Mouse (Mus musculus): ENCODE data around the gene Sftpa1.

The Sftpa1 gene

GRCm38 (mm10) chr14:41160076-41160475, 28.5 kb downstream of the Sftpa1 start:
- ATAC-seq (ENCODE audit: insufficient number of reproducible peaks, low FRiP score, low TSS enrichment): no peak

- ATAC-seq (ENCODE audit: insufficient number of reproducible peaks, low FRiP score, low TSS enrichment): no peak
Observed at GRCm38 (mm10) chr14:41160743-41161142, 29.2 kb downstream of the Sftpa1 start.

- ATAC-seq (ENCODE audit: insufficient number of reproducible peaks, low FRiP score, low TSS enrichment): 0 out of 2 replicates have a peak, but pooled peaks have one; percentile 56
Observed at GRCm38 (mm10) chr14:41162663-41163062, 31.1 kb downstream of the Sftpa1 start.

- no peak for ATAC-seq (ENCODE audit: insufficient number of reproducible peaks, low FRiP score, low TSS enrichment)
Observed at GRCm38 (mm10) chr14:41167278-41167677, 35.7 kb downstream of the Sftpa1 start.

GRCm38 (mm10) chr14:41168567-41168966, 37.0 kb downstream of the Sftpa1 start:
- ATAC-seq (ENCODE audit: insufficient number of reproducible peaks, low FRiP score, low TSS enrichment): no peak

- no peak for ATAC-seq (ENCODE audit: insufficient number of reproducible peaks, low FRiP score, low TSS enrichment)
Observed at GRCm38 (mm10) chr14:41170514-41170913, 38.9 kb downstream of the Sftpa1 start.

- no peak for ATAC-seq (ENCODE audit: insufficient number of reproducible peaks, low FRiP score, low TSS enrichment)
Observed at GRCm38 (mm10) chr14:41174802-41175201, 43.2 kb downstream of the Sftpa1 start.

- no peak for ATAC-seq (ENCODE audit: insufficient number of reproducible peaks, low FRiP score, low TSS enrichment)
Observed at GRCm38 (mm10) chr14:41185059-41185821, 53.7 kb downstream of the Sftpa1 start, which contains the start of gene Sftpd. Gene Sftpd (minus strand): TSS chr14:41185149.

Measured in cerebellum, adult (tissue).